Mouse (Mus musculus) urinary bladder, postnatal 14 days (tissue): ENCODE results near the gene Naif1.
A peak's percentile ranks its signal among the peaks of the same experiment; 100 is the strongest.
"Not testable (repeated sequence)": the region's sequence is repeated elsewhere in the genome, so short reads cannot be mapped to it uniquely, and the experiment has no call there.

Source experiments
- DNase-seq: peaks from one replicate; pipeline ENCODE4 v3.0.0; 2021; ENCODE audit warnings: low spot score

The Naif1 gene

GRCm38 (mm10) chr2:32458300-32458699 is 8.0 kb downstream of the Naif1 start:
- DNase-seq: peak; percentile 40

- no peak for DNase-seq
Observed at GRCm38 (mm10) chr2:32459657-32460056, 9.4 kb downstream of the Naif1 start.

- DNase-seq: no peak
Observed at GRCm38 (mm10) chr2:32463773-32464172, 13.5 kb downstream of the Naif1 start.

GRCm38 (mm10) chr2:32464212-32464891 is 14.1 kb downstream of the Naif1 start:
- no peak for DNase-seq

- peak; percentile 71 for DNase-seq
Observed at GRCm38 (mm10) chr2:32471001-32471680, 20.9 kb downstream of the Naif1 start.

- peak; percentile 74 for DNase-seq
Observed at GRCm38 (mm10) chr2:32471681-32472061, 21.4 kb downstream of the Naif1 start.

- not testable (repeated sequence) for DNase-seq
Observed at GRCm38 (mm10) chr2:32475361-32475760, 25.1 kb downstream of the Naif1 start.

GRCm38 (mm10) chr2:32482351-32482750 is 32.1 kb downstream of the Naif1 start:
- no peak for DNase-seq

- no peak for DNase-seq
Observed at GRCm38 (mm10) chr2:32483179-32483875, 33.1 kb downstream of the Naif1 start.

- no peak for DNase-seq
Observed at GRCm38 (mm10) chr2:32484933-32485332, 34.7 kb downstream of the Naif1 start.

- DNase-seq: no peak
Observed at GRCm38 (mm10) chr2:32485751-32486150, 35.5 kb downstream of the Naif1 start.

- no peak for DNase-seq
Observed at GRCm38 (mm10) chr2:32486155-32486554, 35.9 kb downstream of the Naif1 start.

- peak; percentile 96 for DNase-seq
Observed at GRCm38 (mm10) chr2:32487124-32487623, 36.9 kb downstream of the Naif1 start.

GRCm38 (mm10) chr2:32488679-32489078 is 38.4 kb downstream of the Naif1 start:
- DNase-seq: peak; percentile 83

- DNase-seq: not testable (repeated sequence)
Observed at GRCm38 (mm10) chr2:32490730-32491129, 40.5 kb downstream of the Naif1 start.

GRCm38 (mm10) chr2:32492661-32493060 is 42.4 kb downstream of the Naif1 start:
- no peak for DNase-seq

- DNase-seq: no peak
Observed at GRCm38 (mm10) chr2:32493301-32493701, 43.0 kb downstream of the Naif1 start.

GRCm38 (mm10) chr2:32494522-32494921 is 44.3 kb downstream of the Naif1 start:
- no peak for DNase-seq

- DNase-seq: peak; percentile 83
Observed at GRCm38 (mm10) chr2:32495185-32495726, 45.0 kb downstream of the Naif1 start.

GRCm38 (mm10) chr2:32496190-32496589 is 45.9 kb downstream of the Naif1 start:
- DNase-seq: no peak

- no peak for DNase-seq
Observed at GRCm38 (mm10) chr2:32499365-32499764, 49.1 kb downstream of the Naif1 start.

GRCm38 (mm10) chr2:32500461-32500860 is 50.2 kb downstream of the Naif1 start:
- DNase-seq: no peak
